Mouse (Mus musculus) frontal cortex, postnatal 14 days (tissue): ENCODE data around the gene Lekr1.

ENCODE experiments used
- DNase-seq, 2 experiments: peaks; one replicate each; pipeline ENCODE4 v3.0.0; 2022; ENCODE audit warnings: low spot score in 2 of 2

Gene Lekr1

DNA sequence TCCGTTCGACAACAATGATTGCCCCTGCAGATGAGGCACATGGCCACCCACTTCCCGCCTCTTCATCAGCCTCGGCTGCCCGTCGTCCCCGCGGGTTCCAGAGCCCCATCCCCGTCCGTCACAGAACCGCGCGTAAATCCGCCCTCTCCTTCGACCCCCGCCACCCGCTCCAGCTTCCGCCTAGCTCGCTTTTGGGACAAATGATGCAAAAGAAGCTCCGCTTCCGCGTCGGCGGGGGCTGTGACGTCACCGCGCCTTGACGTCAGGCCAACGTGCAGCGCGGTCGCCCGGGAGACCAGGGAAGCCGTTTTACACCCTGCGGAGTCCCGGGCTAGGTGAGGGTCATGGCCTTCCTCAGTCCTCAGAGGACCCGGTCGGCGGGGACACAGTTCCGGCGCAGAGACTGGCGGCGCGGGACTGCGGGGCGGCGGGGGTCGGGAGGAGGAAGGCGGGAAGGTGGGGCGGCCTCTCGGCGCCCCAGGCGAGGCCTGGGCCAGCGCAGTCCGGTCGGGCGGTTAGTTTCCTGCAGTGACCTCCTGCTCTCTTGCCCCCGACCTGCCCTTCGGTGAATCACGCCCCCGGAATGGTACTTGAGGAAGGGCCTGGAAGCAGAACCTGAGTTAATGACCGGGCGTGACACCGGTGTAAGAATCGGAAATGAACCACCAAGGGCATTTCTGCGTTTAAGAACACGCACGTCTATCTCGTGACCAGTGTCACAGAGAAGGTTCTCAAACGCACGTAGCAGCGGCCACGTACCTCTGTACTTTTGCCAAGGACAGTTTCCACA is at the start of gene Lekr1:
Lekr1 (plus strand) TSS at position 252 of the 790 bp plus-strand sequence.
- peak; percentile 85 to 88 for DNase-seq

DNA sequence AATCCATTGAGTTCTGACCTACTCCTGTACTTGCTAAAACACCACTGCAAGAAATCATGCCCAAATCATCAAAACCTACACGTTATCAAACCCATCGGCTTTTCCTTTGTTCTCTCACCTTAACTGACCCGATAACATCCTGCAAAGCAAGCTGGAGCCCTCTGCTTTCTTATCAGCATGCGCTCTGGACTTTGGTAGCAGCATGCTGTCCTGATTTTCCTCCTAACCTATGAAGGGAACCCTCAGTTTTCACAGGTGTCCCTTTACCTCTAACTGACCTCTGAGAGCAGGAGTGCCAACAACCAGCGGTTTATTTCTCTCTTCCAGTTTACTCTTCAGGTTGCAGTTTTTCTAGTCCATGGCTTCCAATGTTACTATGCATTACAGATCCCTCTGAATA is 48.5 kb upstream of the Lekr1 start:
- DNase-seq, result no peak

DNA sequence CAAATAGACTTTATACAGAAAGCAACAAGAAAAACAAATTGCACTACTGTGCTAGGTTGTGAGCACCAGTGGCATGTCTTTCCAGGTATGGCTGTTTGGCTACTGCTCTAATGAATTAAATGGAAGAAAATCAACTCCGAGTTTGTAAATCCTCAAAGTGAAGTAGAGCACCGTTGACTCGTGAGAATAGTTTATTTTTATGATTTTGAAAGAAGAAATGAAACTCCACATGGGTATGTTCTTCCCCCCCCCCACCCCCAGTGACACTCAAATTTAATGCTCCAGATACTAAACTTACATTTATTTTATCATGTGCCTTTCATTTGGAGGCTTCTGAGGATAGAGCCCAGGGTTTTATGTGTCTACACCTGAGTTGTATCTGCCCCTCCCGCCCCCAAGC is 46.7 kb upstream of the Lekr1 start:
- no peak for DNase-seq

DNA sequence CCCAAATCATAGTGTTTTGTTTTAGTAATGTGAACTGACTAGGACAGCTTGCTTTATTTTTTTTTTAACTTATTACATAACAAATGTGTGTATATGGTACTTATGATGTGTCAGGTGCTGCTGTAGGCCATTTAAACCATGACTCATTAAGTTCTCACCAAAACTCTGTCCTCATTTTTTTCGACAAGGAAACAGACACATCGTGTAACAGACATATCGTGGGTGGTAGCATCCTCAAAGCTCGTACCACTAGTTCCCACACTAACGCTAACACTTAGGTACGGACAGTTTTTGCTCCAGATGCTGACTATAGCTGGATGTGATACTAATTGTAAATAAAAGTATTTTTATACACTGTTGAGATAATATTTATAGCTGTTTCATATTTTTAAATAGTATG is 43.0 kb upstream of the Lekr1 start:
- DNase-seq, result no peak

DNA sequence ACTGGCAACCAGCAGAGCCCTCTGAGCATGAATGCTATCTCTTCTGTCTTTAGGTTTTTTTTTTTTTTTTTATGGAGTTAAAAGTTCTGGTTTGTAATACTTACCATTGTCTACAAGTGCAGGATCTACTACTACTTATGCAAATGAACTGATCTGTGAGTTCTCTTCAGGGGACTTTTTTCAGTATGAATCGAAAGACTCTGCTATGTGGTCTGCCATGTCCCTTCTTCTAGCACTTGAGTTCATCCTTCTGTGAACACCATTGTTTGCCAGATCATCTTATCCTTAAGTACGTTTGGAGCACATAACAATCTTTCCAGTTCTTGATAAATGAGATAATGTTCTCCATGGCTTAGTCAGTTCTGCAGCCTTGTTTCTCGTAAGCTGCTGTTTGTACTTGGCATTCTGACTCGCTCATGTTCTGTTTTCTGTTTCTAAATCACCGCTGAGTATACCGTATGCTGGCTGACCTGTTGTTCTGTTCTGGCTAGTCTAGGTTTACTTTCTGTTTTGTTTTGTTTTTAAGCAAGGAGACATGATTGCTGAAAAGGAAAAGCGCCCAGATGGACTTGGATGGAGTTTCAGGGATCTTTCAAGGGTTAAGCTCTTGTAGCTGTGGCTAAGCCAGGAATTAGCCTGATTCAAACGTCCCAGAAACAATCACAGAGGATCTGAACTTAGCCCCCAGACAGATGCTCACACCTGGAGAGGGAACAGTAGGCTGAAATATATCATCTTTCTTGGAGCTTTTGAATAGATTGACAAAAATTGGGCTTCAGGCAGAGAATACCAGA is 40.3 kb upstream of the Lekr1 start:
- DNase-seq, result no peak

DNA sequence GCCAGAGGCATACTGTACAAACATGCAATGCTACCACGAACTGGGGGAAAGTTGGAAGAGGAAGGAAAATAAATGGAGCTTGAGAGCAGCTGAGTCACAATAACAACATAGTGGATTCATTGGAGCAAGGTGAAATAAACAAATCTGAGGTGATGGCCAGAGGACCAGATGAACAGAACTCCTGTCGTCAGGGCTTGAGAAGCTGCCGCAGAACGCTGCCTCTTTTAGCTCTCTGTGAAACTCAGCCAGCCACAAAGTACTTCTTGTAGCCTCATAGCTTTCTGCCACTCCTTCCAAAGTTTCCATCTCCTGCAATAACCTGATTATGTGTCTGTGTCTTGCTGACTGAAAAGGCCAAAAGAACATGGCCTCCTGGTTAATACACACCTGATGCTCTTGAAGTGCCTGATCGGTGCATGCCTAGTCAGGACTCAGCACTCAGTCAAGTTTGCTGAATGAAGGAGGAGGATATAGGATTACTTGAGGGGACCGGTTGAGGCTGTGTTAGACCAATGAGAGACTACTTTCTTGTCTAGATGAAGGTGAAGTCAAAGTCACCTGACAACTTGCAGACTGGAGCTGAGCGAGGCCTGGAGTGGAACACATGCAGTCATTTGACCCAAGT is 39.6 kb upstream of the Lekr1 start:
- DNase-seq, result no peak

DNA sequence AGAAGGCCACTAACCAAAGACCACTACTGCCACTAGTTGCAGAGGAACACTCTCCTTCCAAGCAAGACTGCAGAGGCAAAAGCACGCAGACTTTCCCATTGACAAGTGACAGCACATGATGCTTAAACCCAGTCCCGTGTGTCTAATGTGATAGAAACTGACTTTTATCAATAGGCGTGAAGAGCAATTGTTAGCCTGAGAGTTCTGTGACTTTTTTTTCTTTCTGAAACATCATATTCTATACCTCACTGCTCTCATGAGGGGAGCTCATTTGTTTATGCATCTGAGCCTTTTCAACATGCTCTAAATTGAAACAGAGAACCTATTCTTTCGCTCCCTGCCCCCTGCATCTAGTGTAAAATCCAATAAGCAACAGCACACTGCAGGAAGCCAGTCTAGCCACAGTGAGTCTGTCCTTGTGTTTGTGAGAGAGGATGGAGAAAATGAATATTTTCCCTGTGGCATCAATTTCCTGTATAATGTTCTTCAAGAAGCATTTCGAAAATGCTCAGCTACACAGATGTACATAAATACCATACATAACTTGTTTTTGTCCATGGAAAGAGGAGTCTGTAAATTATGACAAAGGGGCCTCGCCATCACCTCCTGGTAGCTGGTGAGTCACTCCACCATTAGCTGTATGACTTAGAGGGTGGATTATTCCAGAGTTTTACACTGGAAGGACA is 38.9 kb upstream of the Lekr1 start:
- DNase-seq, result no peak

DNA sequence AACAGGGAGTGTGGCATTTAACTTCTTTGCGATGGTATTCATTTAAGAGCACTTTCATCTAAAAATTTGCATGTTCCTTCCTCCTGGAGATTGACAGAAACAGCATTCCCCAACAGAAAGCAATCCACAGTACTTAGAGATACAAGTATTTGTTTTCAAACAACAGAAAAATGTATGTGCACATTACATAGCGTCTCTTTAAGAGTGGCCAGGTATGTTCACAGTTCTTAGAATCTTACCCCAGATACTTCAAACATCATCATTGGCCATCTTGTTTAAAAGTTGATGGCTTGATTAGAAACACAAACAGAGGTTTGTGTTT is 38.4 kb upstream of the Lekr1 start:
- DNase-seq, result no peak

DNA sequence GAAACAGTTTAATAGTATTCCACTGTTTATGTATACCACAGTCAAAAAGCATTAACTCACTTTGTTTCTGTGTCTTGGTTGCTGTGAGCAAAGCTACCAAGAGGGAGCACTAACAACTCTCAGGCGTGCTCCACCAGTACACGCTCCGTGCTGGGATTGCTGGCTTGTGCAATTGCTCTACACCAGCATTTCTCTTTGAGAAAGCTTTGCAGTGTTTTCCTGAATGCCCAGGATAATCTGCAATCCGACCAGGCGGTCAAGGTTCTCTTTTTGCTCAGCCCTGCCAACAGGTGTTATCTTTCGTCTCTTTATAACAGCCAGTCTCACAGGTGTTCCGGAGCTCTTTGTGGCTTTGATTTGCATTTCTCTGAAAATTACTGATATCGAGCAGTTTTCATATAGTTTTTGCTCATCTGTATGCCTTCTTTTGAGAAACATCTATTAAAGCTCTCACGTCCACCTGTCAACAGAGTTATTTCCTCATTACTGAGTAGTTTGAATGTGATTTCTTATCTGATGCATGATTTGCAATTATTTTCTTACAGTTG is 36.4 kb upstream of the Lekr1 start:
- DNase-seq, result no peak

DNA sequence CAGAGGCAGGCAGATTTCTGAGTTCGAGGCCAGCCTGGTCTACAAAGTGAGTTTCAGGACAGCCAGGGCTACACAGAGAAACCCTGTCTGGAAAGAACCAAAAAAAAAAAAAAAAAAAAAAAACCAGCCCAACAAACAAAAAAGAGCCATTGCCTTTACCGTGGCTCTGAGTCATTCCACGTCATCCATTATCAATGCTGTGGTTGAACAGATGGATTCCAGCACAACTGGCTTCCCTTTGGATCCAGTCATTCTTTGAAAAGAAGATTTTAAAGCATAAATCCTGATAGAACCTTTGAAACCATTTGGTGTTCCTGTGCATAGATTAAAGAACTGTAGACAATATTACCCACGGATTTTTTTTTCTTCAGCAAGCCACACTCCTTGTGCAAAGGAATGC is 32.4 kb upstream of the Lekr1 start:
- DNase-seq, result no peak

DNA sequence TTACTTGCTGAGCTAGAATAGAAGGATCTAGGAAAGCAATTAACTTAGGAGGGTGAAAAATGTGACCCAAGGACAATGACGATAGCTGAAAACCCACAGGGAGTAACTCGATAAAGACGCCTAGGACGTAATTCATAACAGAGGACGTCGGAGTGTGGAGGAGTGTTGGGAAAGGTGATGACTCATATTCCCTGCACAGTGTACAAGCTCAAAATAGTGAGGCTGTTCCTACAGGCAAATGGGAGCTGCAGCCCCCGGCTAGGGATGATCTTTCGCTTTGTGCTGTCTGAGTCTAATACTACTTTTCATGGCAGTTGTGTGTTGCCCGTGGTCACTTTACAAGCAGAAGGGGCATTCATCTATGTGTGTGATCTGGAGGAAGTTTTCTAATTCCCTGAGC is 30.0 kb upstream of the Lekr1 start:
- DNase-seq, result no peak

DNA sequence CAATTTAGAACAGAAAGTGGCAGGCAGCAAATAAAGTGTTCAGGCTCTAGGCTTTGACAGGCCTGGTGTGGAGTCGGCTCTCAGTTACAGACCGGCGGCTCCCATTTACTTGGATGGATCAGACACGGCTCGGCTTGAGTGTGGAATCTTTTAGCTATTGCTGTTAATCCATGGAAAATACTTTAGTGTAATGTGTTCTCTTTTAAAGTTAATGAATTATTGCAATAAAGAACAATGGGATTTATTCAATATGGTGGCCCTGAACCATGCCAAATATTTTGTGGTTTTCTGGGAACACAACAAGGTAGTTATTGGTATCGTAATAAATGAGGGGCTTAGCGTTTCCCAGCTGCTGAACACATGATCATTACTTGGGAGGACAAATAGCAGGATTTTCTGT is 28.7 kb upstream of the Lekr1 start:
- no peak for DNase-seq

DNA sequence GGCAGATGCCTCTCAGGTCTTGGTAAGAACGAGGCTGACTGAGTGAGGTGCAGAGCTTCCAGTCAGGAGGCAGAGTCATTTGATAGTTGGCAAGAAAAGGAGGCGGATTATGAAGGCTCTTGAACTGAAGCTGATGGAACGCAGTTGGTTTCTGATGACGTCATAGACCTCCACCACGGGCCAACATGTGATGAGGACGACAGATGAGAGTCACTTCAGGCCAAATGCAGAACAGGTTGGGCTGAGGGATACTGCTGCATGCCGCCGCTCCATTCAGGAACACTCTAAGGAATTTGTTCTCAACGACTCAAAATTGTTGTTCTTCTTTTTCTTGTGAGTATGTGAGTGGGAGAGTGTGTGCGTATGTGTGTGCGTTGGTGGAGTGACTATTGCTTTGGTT is 27.1 kb upstream of the Lekr1 start:
- no peak for DNase-seq

DNA sequence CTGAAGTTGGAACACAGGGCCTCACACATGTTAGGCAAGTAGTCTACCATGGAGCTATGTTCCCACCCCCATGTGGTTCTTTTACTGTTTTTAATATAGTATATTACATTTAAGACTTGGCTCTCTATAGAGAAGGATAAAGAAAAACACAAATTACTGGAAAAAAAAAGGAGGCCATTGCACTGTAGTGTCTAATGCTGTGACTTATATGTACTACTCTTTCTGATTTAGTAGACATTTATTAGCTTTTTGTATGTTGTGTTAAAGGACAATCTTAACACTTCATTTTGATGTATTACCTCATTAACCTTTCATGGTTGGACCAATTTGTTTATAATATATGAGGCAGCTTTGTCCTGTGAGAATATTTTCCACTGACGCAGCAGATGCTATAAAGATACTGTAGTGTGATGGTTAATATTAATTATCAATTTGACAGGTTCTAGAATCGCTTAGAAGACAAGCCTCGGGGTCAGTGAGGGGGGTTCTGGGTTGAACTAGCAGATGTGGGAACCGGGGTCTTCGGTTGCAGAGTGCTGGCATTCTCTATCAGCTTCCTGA is 26.5 kb upstream of the Lekr1 start:
- DNase-seq, result no peak

DNA sequence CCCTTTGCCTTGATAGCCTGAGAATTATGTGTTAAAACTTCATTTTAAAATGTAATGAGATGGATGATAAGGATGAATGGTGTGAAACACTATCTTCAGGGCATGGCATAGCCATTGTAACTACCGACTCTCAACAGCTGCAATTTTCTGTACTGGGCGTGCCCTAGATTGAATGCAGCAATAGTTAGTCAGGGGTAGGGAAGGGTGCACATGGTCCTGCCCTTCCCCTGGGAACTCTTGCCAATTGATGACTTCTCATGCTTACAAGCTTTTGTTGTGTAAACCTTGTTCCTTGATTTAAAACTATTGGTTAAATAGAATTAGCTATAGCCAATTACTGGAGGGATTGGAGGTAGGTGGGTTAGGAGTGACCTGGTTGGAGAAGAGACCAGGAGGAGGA is 23.1 kb upstream of the Lekr1 start:
- DNase-seq, result no peak

DNA sequence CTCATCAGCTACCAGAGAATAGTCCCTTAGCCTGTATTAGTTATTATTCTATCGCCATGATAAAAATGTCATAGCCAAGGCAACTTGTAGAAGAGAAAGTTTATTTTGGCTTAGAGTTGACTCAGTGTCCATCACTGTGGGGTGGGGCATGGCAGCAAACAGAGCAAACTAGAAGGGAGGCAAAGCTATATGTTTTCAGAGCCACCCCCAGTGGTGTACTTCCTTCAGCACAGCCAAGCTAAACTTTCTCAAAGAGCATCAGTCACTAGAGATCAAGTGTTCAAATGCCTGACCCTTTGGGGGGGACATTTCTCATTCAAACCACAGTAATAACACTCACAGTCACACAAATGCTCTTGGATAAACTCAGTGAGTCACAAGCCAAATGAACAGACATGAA is 22.4 kb upstream of the Lekr1 start:
- no peak for DNase-seq

DNA sequence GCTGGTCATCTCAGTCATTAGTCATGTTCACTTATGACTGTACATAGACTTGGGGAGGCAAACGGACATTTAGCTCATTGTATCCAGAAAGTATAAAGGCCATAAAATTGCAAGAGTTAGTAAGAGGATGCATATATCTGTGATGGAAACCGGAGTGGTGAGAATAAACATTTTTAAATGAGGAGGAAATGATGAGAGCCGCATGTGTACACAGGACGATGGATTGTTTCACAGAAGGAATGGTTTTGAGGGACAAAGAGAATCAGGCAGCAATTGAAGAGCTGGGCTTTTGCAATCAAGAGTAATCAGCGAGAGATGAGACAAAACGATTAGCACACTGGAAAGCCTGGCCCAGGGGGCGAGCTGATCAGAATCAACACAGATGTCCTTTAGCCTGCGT is 18.4 kb upstream of the Lekr1 start:
- no peak for DNase-seq

DNA sequence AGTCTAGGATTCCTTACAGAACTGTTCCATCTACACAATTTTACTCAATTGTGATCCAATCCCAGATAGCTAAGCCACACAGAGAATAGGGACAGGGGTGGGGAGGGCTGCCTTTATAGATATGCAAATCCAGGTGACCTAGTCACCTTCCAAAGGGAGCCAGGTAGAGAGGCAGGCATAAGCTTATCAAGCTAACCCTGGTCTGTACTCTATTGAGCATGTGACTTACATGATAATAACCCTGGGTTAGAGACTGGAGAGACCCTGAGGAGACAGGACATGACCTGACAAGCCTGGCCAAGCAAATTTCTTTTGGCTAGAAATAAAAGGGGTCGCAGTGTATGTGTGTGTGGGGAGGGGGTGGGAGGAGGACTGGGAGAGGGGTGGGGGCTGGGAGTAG is 17.1 kb upstream of the Lekr1 start:
- DNase-seq, result no peak

DNA sequence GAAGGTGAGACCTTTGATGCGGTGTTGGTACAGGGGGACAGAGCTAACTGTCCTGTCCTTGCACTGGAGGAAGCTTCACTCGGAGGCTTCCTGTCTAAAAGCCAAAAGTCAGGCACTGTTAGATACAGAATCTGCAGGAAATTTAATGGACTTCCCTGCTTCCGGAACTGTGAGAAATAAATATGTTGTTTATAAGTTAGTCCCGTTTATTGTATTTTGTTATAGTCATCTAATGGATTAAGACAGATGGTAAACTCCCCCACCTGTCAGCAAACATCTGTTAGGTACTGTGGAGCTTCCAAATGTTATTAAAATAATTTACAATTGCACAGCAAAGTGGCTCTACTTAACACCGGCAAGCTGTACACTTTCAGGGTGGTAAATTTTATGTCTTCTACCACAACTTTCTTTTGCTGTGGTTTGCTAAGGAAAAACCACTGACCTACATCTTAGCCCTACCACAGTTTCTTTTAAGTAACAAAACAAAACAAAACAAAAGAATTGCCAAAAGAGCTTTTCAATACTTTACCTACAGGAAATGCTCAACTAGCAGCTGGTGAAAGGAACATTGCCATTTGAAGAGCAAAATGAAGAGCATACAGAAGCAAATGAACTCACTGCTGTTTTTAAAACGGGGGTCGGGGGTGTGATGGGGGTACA is 15.7 kb upstream of the Lekr1 start:
- DNase-seq, result no peak

DNA sequence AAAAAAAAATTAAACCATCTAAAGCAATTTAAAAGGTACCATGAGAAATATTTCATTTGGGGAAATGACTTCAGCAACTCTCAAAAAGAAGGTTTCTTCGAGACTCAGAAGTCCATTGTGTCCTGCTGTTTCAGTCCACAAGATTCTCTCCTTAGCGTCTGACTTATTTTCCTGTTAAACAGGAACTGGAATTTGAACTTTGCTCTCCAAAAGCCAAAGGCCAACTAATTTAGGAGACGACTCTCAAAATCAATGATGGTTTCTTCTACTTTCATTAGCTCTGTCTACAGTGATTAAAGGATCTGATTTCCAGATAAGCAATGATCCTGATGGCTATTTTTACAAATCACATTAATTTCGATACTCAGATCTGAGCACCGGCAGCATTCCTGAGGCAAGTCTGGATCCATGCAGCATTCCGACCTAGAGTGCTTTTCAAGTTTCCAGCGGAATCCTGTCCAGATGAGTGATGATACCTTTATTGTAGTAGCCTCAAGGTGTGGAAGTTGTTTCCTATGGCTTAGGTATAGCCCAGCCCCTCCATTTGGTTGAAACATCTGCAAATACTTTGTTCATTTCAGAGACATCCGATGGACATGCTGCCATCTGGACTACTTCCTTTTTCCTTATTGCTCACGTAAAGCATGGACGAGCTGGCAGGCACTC is 11.4 kb upstream of the Lekr1 start:
- DNase-seq, result no peak

DNA sequence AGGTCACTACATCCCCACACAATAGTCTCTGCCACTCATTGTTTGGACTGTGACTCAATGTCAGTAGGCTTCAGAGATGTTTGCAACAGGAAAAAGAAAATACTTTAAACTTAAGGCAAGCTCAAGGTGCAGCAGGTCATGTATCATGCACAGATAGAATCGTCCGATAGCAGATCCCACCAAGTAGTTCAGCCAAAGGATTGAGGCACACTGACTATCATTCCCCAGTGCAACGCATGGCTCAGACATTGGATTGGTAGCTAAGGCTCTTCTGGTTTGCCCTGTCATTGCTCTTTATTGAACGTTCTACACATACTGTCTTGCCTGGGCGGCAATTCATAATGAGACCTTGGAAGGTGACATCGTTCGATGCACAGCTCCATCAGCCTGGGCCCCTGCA is 9.6 kb upstream of the Lekr1 start:
- no peak for DNase-seq
